Mouse (Mus musculus) brown adipose tissue, adult 24 weeks (tissue): Measurements from ENCODE around the gene Plcl1. TPM values are rescaled to one million over a fixed set of nuclear protein-coding genes. Genes with fewer than 3 reads are reported as not detected.

Experiments used
- H3K27ac ChIP-seq: fragments of 200-500 bp; replicated peaks from 2 replicates; pipeline ENCODE4 v1.5.1; 2012; ENCODE audit warnings: low read depth, mild to moderate bottlenecking, low read length
- H3K4me1 ChIP-seq: fragments of 200-500 bp; 2 replicates; pipeline ENCODE4 v1.6.1; 2012; ENCODE audit warnings: low read length, mixed read lengths; ENCODE audit not compliant: control insufficient read depth, insufficient read depth, insufficient read length
- H3K4me3 ChIP-seq: fragments of 200-500 bp; 2 replicates; pipeline ENCODE4 v1.5.1; 2012; ENCODE audit warnings: low read depth, mild to moderate bottlenecking, low read length, moderate library complexity; ENCODE audit not compliant: insufficient read depth
- polyA plus RNA-seq: library from polyadenylated mRNA; stranded (reverse); fragments of >200 nt; gene quantifications from 2 replicates; pipeline ENCODE4 v1.2.4, GENCODE M21; 2012; ENCODE audit not compliant: missing spikeins, insufficient read depth, insufficient read length

The Plcl1 gene
- polyA plus RNA-seq, 1 experiment: 1.2 TPM

- H3K4me1 ChIP-seq: no peaks in the 10 kb centered on the region
- H3K27ac ChIP-seq: no peak overlapping the region
- H3K4me3 ChIP-seq: no peak overlapping the region
These were observed 13.2 kb downstream of the Plcl1 start for GRCm38 (mm10) chr1:55418968-55419367.

GRCm38 (mm10) chr1:55427607-55428006 lies 21.9 kb downstream of the Plcl1 start:
- no peak overlapping the region for H3K27ac ChIP-seq
- H3K4me1 ChIP-seq: no peaks in the 10 kb centered on the region
- H3K4me3 ChIP-seq: no peak overlapping the region

- Histone ChIP-seq H3K27ac (no peak overlapping the region), H3K4me3 (no peak overlapping the region), H3K4me1 (no peaks in the 10 kb centered on the region)
These were observed 23.3 kb downstream of the Plcl1 start for GRCm38 (mm10) chr1:55429051-55429450.

GRCm38 (mm10) chr1:55429708-55430107 lies 24.0 kb downstream of the Plcl1 start:
- Histone ChIP-seq H3K4me3 (no peak overlapping the region), H3K27ac (no peak overlapping the region), H3K4me1 (no peaks in the 10 kb centered on the region)

- no peak overlapping the region for H3K27ac ChIP-seq
- H3K4me3 ChIP-seq: no peak overlapping the region
- no peaks in the 10 kb centered on the region for H3K4me1 ChIP-seq
These were observed 24.9 kb downstream of the Plcl1 start for GRCm38 (mm10) chr1:55430587-55430986.

GRCm38 (mm10) chr1:55436589-55436988 lies 30.9 kb downstream of the Plcl1 start:
- Histone ChIP-seq H3K4me3 (no peak overlapping the region), H3K4me1 (no peaks in the 10 kb centered on the region), H3K27ac (no peak overlapping the region)

- Histone ChIP-seq H3K4me1 (no peaks in the 10 kb centered on the region), H3K27ac (no peak overlapping the region), H3K4me3 (no peak overlapping the region)
These were observed 31.4 kb downstream of the Plcl1 start for GRCm38 (mm10) chr1:55437095-55437494.

GRCm38 (mm10) chr1:55438617-55439016 lies 32.9 kb downstream of the Plcl1 start:
- Histone ChIP-seq H3K27ac (no peak overlapping the region), H3K4me1 (no peaks in the 10 kb centered on the region), H3K4me3 (no peak overlapping the region)

GRCm38 (mm10) chr1:55445043-55445688 lies 39.4 kb downstream of the Plcl1 start:
- no peak overlapping the region for H3K4me3 ChIP-seq
- H3K27ac ChIP-seq: no peak overlapping the region
- no peaks in the 10 kb centered on the region for H3K4me1 ChIP-seq

GRCm38 (mm10) chr1:55445689-55446044 lies 39.9 kb downstream of the Plcl1 start:
- Histone ChIP-seq H3K4me3 (no peak overlapping the region), H3K27ac (no peak overlapping the region), H3K4me1 (no peaks in the 10 kb centered on the region)

GRCm38 (mm10) chr1:55446273-55446672 lies 40.6 kb downstream of the Plcl1 start:
- Histone ChIP-seq H3K27ac (no peak overlapping the region), H3K4me1 (no peaks in the 10 kb centered on the region), H3K4me3 (no peak overlapping the region)

GRCm38 (mm10) chr1:55446876-55447275 lies 41.2 kb downstream of the Plcl1 start:
- Histone ChIP-seq H3K27ac (no peak overlapping the region), H3K4me1 (no peaks in the 10 kb centered on the region), H3K4me3 (no peak overlapping the region)

- no peak overlapping the region for H3K27ac ChIP-seq
- no peak overlapping the region for H3K4me3 ChIP-seq
- H3K4me1 ChIP-seq: no peaks in the 10 kb centered on the region
These were observed 41.9 kb downstream of the Plcl1 start for GRCm38 (mm10) chr1:55447661-55448060.

GRCm38 (mm10) chr1:55448104-55448503 lies 42.4 kb downstream of the Plcl1 start:
- Histone ChIP-seq H3K4me3 (no peak overlapping the region), H3K27ac (no peak overlapping the region), H3K4me1 (no peaks in the 10 kb centered on the region)

GRCm38 (mm10) chr1:55449779-55450178 lies 44.1 kb downstream of the Plcl1 start:
- H3K27ac ChIP-seq: no peak overlapping the region
- H3K4me3 ChIP-seq: no peak overlapping the region
- H3K4me1 ChIP-seq: no peaks in the 10 kb centered on the region

GRCm38 (mm10) chr1:55454119-55454518 lies 48.4 kb downstream of the Plcl1 start:
- Histone ChIP-seq H3K27ac (no peak overlapping the region), H3K4me3 (no peak overlapping the region), H3K4me1 (no peaks in the 10 kb centered on the region)
